Mouse (Mus musculus): Measurements from ENCODE around the gene Samd9l.
"Not testable (repeated sequence)": the region's sequence is repeated elsewhere in the genome, so short reads cannot be mapped to it uniquely, and the experiment has no call there.

Gene Samd9l

DNA sequence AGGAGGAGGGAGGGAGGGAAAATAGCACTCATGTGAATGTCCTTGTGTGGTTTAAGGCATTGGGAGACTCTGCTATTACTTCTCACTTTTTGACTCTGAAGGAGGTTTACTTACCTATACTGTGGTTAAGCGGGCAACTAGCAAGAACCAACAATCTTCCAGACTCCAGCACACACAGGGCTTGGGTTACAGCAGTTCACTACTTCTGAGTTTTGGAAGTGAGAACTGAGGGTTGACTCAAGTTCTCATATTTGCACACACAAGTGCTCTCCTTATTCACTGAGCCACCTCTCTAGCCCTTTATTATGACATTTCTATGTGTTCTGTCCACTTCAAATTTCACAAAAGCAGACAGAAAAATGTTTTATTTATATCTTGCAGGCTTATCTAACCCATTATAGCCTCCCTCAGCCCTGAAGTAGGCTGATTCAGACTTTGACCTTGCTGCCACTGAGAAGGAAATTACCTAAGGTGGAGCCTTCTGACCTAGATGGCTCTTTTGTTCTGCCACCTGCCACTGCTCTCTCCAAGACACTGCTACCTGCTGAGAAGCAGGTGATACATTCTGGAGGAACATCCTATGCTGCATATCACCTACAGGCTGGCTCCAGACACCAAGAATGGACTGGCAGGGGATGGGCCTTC is 55.6 kb downstream of the Samd9l start:
- DNase-seq (ENCODE audit: low read depth, low spot score) = not testable (repeated sequence)

DNA sequence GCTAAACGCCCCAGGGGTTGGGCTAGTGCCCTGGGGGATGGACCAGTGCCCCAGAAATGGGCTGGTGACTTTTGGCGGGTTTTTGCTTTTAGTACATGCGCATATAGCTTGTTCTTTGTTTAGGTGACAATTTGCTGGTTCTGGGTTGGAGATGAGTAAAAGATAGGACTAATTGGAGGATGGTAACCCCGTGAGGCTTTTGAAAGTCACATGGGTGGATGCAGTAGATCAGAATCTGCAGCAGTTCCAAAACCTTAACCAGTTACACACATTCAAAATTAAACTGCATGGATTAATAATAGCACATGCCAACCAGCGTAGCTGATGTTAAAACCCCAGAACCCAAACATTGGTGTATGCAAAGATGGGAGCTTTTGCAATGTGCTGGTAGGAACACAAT is 57.9 kb downstream of the Samd9l start:
- DNase-seq (ENCODE audit: low read depth, low spot score) = no peak

GRCm38 (mm10) chr6:3340928-3341327 is 58.4 kb downstream of the Samd9l start:
- DNase-seq (ENCODE audit: low read depth, low spot score) = not testable (repeated sequence)

DNA sequence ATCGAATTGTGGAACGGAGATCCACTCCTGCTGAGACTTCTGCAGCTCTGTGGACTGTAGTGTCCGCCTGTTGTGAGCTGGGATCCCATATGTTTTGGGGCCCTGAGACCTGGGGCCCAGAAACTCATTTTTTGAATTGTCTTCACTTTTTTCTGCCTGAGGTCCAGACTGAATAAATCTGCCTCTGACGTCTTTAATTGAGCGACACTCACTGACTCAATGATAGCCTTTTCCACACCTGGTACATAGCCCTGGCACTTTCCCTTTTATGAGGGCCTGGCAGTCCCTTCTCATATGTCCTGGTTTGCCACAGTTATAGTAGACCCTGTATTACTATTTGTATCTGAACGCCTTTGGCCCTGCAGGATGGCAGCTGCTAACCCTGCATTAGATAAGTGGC is 60.2 kb downstream of the Samd9l start:
- not testable (repeated sequence) for DNase-seq (ENCODE audit: low read depth, low spot score)

All from skeletal muscle tissue, adult 2 months (tissue).